Mouse (Mus musculus): ENCODE measurements around the gene 4930544D05Rik. TPM values are rescaled to one million over a fixed set of nuclear protein-coding genes. Genes with fewer than 3 reads are reported as not detected.

4930544D05Rik gene
- polyA plus RNA-seq, 1 experiment from 2014 or later: not detected

- no peak overlapping the region for H3K27ac ChIP-seq (ENCODE audit: low read depth, low read length)
- H3K4me2 ChIP-seq (ENCODE audit: low read depth, low read length, severe bottlenecking): no peak overlapping the region
- no peak overlapping the region for H3K9ac ChIP-seq (ENCODE audit: low read length)
- H3K4me1 ChIP-seq (replicated peaks; ENCODE audit: control insufficient read depth, insufficient read depth, low read length): peaks cover 17% of the 10 kb centered on the region
- no peak overlapping the region for H3K4me3 ChIP-seq (ENCODE audit: low read depth, low read length)
- H3K27me3 ChIP-seq (ENCODE audit: control insufficient read depth, insufficient read depth, low read length): no peaks in the 10 kb centered on the region
- DNase-seq (ENCODE audit: low spot score) (no peak), ATAC-seq (replicated peaks; ENCODE audit: low FRiP score) (no peak)
- H3K9me3 ChIP-seq (ENCODE audit: control insufficient read depth, low read length): no peaks in the 10 kb centered on the region
- 61% methylated on average over 9 of the region's 9 CpGs for WGBS
- peaks cover 3% of the 10 kb centered on the region; the same call in 1 of the 2 replicates for H3K36me3 ChIP-seq (ENCODE audit: control insufficient read depth, insufficient read depth, low read length)
These were observed 42.3 kb downstream of the 4930544D05Rik start for GRCm38 (mm10) chr11:70657991-70658390.

GRCm38 (mm10) chr11:70658521-70658920 is 42.9 kb downstream of the 4930544D05Rik start:
- Histone ChIP-seq H3K9ac (ENCODE audit: low read length) (no peak overlapping the region), H3K27ac (ENCODE audit: low read depth, low read length) (no peak overlapping the region)

GRCm38 (mm10) chr11:70658942-70659341 is 43.3 kb downstream of the 4930544D05Rik start:
- DNase-seq (ENCODE audit: low spot score) (no peak), ATAC-seq (replicated peaks; ENCODE audit: low FRiP score) (no peak)
- Histone ChIP-seq H3K4me1 (replicated peaks; ENCODE audit: control insufficient read depth, insufficient read depth, low read length) (peaks cover 16% of the 10 kb centered on the region), H3K4me2 (ENCODE audit: low read depth, low read length, severe bottlenecking) (no peak overlapping the region), H3K9me3 (ENCODE audit: control insufficient read depth, low read length) (no peaks in the 10 kb centered on the region), H3K27ac (ENCODE audit: low read depth, low read length) (no peak overlapping the region), H3K36me3 (ENCODE audit: control insufficient read depth, insufficient read depth, low read length) (peaks cover 6% of the 10 kb centered on the region; the same call in 1 of the 2 replicates), H3K9ac (ENCODE audit: low read length) (no peak overlapping the region), H3K27me3 (ENCODE audit: control insufficient read depth, insufficient read depth, low read length) (no peaks in the 10 kb centered on the region), H3K4me3 (ENCODE audit: low read depth, low read length) (no peak overlapping the region)
- WGBS: 78% methylated on average over 8 of the region's 8 CpGs

More at GRCm38 (mm10) chr11:70658521-70658920, 42.9 kb downstream of the 4930544D05Rik start:
- Histone ChIP-seq H3K4me1 (replicated peaks; ENCODE audit: control insufficient read depth, insufficient read depth, low read length) (peaks cover 16% of the 10 kb centered on the region), H3K27me3 (ENCODE audit: control insufficient read depth, insufficient read depth, low read length) (no peaks in the 10 kb centered on the region), H3K4me3 (ENCODE audit: low read depth, low read length) (no peak overlapping the region), H3K4me2 (ENCODE audit: low read depth, low read length, severe bottlenecking) (no peak overlapping the region), H3K36me3 (ENCODE audit: control insufficient read depth, insufficient read depth, low read length) (peaks cover 6% of the 10 kb centered on the region; the same call in 1 of the 2 replicates), H3K9me3 (ENCODE audit: control insufficient read depth, low read length) (no peaks in the 10 kb centered on the region)
- WGBS: 87% methylated on average over 5 of the region's 5 CpGs
- no peak for DNase-seq (ENCODE audit: low spot score)
- ATAC-seq (replicated peaks; ENCODE audit: low FRiP score): no peak

DNA sequence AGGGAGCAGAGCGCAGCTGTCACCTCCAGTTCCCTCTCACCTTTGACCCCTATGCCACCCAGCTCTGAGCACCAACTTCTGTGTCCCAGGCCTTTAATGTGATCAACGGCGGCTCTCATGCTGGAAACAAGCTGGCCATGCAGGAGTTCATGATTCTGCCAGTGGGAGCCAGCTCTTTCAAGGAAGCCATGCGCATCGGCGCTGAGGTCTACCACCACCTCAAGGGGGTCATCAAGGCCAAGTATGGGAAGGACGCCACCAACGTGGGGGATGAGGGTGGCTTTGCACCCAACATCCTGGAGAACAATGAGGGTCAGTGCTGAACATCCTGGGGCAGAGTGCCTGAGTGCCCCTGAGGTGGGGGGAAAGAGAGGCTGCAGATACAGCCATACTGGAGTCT is 44.9 kb downstream of the 4930544D05Rik start:
- 92% methylated on average over 8 of the region's 8 CpGs for WGBS
- peaks cover 16% of the 10 kb centered on the region for H3K4me1 ChIP-seq (replicated peaks; ENCODE audit: control insufficient read depth, insufficient read depth, low read length)
- H3K4me3 ChIP-seq (ENCODE audit: low read depth, low read length): no peak overlapping the region
- ATAC-seq (replicated peaks; ENCODE audit: low FRiP score) (no peak), DNase-seq (ENCODE audit: low spot score) (no peak)
- H3K36me3 ChIP-seq (ENCODE audit: control insufficient read depth, insufficient read depth, low read length): peaks cover 14% of the 10 kb centered on the region; the same call in 1 of the 2 replicates
- no peak overlapping the region for H3K9ac ChIP-seq (ENCODE audit: low read length)
- H3K9me3 ChIP-seq (ENCODE audit: control insufficient read depth, low read length): no peaks in the 10 kb centered on the region
- H3K27me3 ChIP-seq (ENCODE audit: control insufficient read depth, insufficient read depth, low read length): no peaks in the 10 kb centered on the region
- no peak overlapping the region for H3K4me2 ChIP-seq (ENCODE audit: low read depth, low read length, severe bottlenecking)
- H3K27ac ChIP-seq (ENCODE audit: low read depth, low read length): no peak overlapping the region

- Histone ChIP-seq H3K27ac (ENCODE audit: low read depth, low read length) (no peak overlapping the region), H3K27me3 (ENCODE audit: control insufficient read depth, insufficient read depth, low read length) (no peaks in the 10 kb centered on the region), H3K4me3 (ENCODE audit: low read depth, low read length) (no peak overlapping the region), H3K36me3 (ENCODE audit: control insufficient read depth, insufficient read depth, low read length) (peaks cover 14% of the 10 kb centered on the region; the same call in 1 of the 2 replicates), H3K4me2 (ENCODE audit: low read depth, low read length, severe bottlenecking) (no peak overlapping the region), H3K9me3 (ENCODE audit: control insufficient read depth, low read length) (no peaks in the 10 kb centered on the region), H3K9ac (ENCODE audit: low read length) (no peak overlapping the region), H3K4me1 (replicated peaks; ENCODE audit: control insufficient read depth, insufficient read depth, low read length) (no peaks in the 10 kb centered on the region)
- DNase-seq (ENCODE audit: low spot score) (no peak), ATAC-seq (replicated peaks; ENCODE audit: low FRiP score) (no peak)
- 87% methylated on average over 8 of the region's 8 CpGs for WGBS
These were observed 47.5 kb downstream of the 4930544D05Rik start for GRCm38 (mm10) chr11:70663101-70663500.

DNA sequence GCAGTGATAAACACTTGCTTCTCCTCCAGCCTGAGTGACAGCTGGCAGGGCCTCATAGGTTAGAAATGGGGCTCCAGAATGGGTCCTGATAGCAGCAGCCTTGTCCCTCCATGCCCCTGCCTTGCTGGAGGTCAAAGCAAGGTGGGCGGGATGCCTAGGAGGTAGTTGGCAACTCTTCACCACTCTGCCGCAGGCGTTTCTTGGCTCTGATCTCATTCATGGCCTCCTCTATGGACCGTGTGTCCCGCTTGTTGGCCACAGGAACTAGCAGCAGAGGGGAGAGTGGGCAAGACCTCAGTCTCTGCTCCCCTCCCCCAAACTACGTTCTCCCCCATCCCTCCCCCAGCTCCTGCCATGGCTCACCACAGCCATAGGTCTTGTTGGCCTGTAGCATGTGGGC is 48.3 kb downstream of the 4930544D05Rik start:
- WGBS: 91% methylated on average over 6 of the region's 6 CpGs
- H3K27ac ChIP-seq (ENCODE audit: low read depth, low read length): no peak overlapping the region
- no peak for DNase-seq (ENCODE audit: low spot score)
- H3K36me3 ChIP-seq (ENCODE audit: control insufficient read depth, insufficient read depth, low read length): peaks cover 14% of the 10 kb centered on the region; the same call in 1 of the 2 replicates
- H3K4me1 ChIP-seq (replicated peaks; ENCODE audit: control insufficient read depth, insufficient read depth, low read length): no peaks in the 10 kb centered on the region
- H3K9ac ChIP-seq (ENCODE audit: low read length): no peak overlapping the region
- H3K4me2 ChIP-seq (ENCODE audit: low read depth, low read length, severe bottlenecking): no peak overlapping the region
- no peak overlapping the region for H3K4me3 ChIP-seq (ENCODE audit: low read depth, low read length)
- ATAC-seq (replicated peaks; ENCODE audit: low FRiP score): no peak
- no peaks in the 10 kb centered on the region for H3K9me3 ChIP-seq (ENCODE audit: control insufficient read depth, low read length)
- no peaks in the 10 kb centered on the region for H3K27me3 ChIP-seq (ENCODE audit: control insufficient read depth, insufficient read depth, low read length)

- WGBS: 93% methylated on average over 9 of the region's 9 CpGs
- Histone ChIP-seq H3K4me1 (replicated peaks; ENCODE audit: control insufficient read depth, insufficient read depth, low read length) (no peaks in the 10 kb centered on the region), H3K27me3 (ENCODE audit: control insufficient read depth, insufficient read depth, low read length) (no peaks in the 10 kb centered on the region)
These were observed 49.1 kb downstream of the 4930544D05Rik start for GRCm38 (mm10) chr11:70664741-70665140.

More at GRCm38 (mm10) chr11:70664741-70665140, 49.1 kb downstream of the 4930544D05Rik start:
- Histone ChIP-seq H3K4me2 (ENCODE audit: low read depth, low read length, severe bottlenecking) (no peak overlapping the region), H3K9ac (ENCODE audit: low read length) (no peak overlapping the region), H3K9me3 (ENCODE audit: control insufficient read depth, low read length) (no peaks in the 10 kb centered on the region), H3K4me3 (ENCODE audit: low read depth, low read length) (no peak overlapping the region), H3K36me3 (ENCODE audit: control insufficient read depth, insufficient read depth, low read length) (peaks cover 14% of the 10 kb centered on the region; the same call in 1 of the 2 replicates), H3K27ac (ENCODE audit: low read depth, low read length) (no peak overlapping the region)
- ATAC-seq (replicated peaks; ENCODE audit: low FRiP score): no peak
- no peak for DNase-seq (ENCODE audit: low spot score)

Other genes starting within 250 kb of the 4930544D05Rik start
- 51.0 and 52.2 TPM in 2 replicates for gene Pelp1, start 205.8 kb upstream of the 4930544D05Rik start, polyA plus RNA-seq (2014; fragmentation: Nextera tagmentation; extraction: Ambion mirVana)
- gene Arrb2, start 183.2 kb upstream of the 4930544D05Rik start, polyA plus RNA-seq (2014; fragmentation: Nextera tagmentation; extraction: Ambion mirVana): 44.0 and 47.9 TPM in 2 replicates
- 40.9 and 46.0 TPM in 2 replicates for gene Med11, start 163.9 kb upstream of the 4930544D05Rik start, polyA plus RNA-seq (2014; fragmentation: Nextera tagmentation; extraction: Ambion mirVana)
- gene Zmynd15, start 156.4 kb upstream of the 4930544D05Rik start, polyA plus RNA-seq (2014; fragmentation: Nextera tagmentation; extraction: Ambion mirVana): 0.21 and 0.27 TPM in 2 replicates
- 0.81 and 1.1 TPM in 2 replicates for gene Cxcl16, start 155.9 kb upstream of the 4930544D05Rik start, polyA plus RNA-seq (2014; fragmentation: Nextera tagmentation; extraction: Ambion mirVana)
- gene Tm4sf5, start 110.6 kb upstream of the 4930544D05Rik start, polyA plus RNA-seq (2014; fragmentation: Nextera tagmentation; extraction: Ambion mirVana): 0.91 TPM in 1 of 2 replicates, not detected in the other
- gene Vmo1, start 101.2 kb upstream of the 4930544D05Rik start, polyA plus RNA-seq (2014; fragmentation: Nextera tagmentation; extraction: Ambion mirVana): not detected in 2 replicates
- gene Gltpd2, start 96.7 kb upstream of the 4930544D05Rik start, polyA plus RNA-seq (2014; fragmentation: Nextera tagmentation; extraction: Ambion mirVana): 0.35 and 0.56 TPM in 2 replicates
- 812 and 901 TPM in 2 replicates for gene Psmb6, start 90.5 kb upstream of the 4930544D05Rik start, polyA plus RNA-seq (2014; fragmentation: Nextera tagmentation; extraction: Ambion mirVana)
- gene Gm40193, start 82.9 kb upstream of the 4930544D05Rik start, polyA plus RNA-seq (2014; fragmentation: Nextera tagmentation; extraction: Ambion mirVana): not detected in 2 replicates
- gene Pld2, start 75.8 kb upstream of the 4930544D05Rik start, polyA plus RNA-seq (2014; fragmentation: Nextera tagmentation; extraction: Ambion mirVana): 3.2 and 3.8 TPM in 2 replicates
- gene Mink1, start 53.0 kb upstream of the 4930544D05Rik start, polyA plus RNA-seq (2014; fragmentation: Nextera tagmentation; extraction: Ambion mirVana): 17.7 and 21.1 TPM in 2 replicates
- gene Chrne, start 3.4 kb downstream of the 4930544D05Rik start, polyA plus RNA-seq (2014; fragmentation: Nextera tagmentation; extraction: Ambion mirVana): not detected in 2 replicates
- gene Gp1ba, start 23.3 kb downstream of the 4930544D05Rik start, polyA plus RNA-seq (2014; fragmentation: Nextera tagmentation; extraction: Ambion mirVana): 1.1 and 1.3 TPM in 2 replicates
- gene Rnf167, start 31.4 kb downstream of the 4930544D05Rik start, polyA plus RNA-seq (2014; fragmentation: Nextera tagmentation; extraction: Ambion mirVana): 88.0 and 90.0 TPM in 2 replicates
- 129 and 137 TPM in 2 replicates for gene Slc25a11, start 31.6 kb downstream of the 4930544D05Rik start, polyA plus RNA-seq (2014; fragmentation: Nextera tagmentation; extraction: Ambion mirVana)
- 1,387 and 1,399 TPM in 2 replicates for gene Pfn1, start 38.8 kb downstream of the 4930544D05Rik start, polyA plus RNA-seq (2014; fragmentation: Nextera tagmentation; extraction: Ambion mirVana)
- gene Eno3, start 41.4 kb downstream of the 4930544D05Rik start, polyA plus RNA-seq (2014; fragmentation: Nextera tagmentation; extraction: Ambion mirVana): 16.6 and 17.4 TPM in 2 replicates
- 160 and 167 TPM in 2 replicates for gene Spag7, start 53.6 kb downstream of the 4930544D05Rik start, polyA plus RNA-seq (2014; fragmentation: Nextera tagmentation; extraction: Ambion mirVana)
- 10.8 and 11.4 TPM in 2 replicates for gene Camta2, start 72.3 kb downstream of the 4930544D05Rik start, polyA plus RNA-seq (2014; fragmentation: Nextera tagmentation; extraction: Ambion mirVana)
- gene Inca1, start 84.3 kb downstream of the 4930544D05Rik start, polyA plus RNA-seq (2014; fragmentation: Nextera tagmentation; extraction: Ambion mirVana): 0.65 and 1.3 TPM in 2 replicates
- 6.4 and 6.9 TPM in 2 replicates for gene Kif1c, start 84.7 kb downstream of the 4930544D05Rik start, polyA plus RNA-seq (2014; fragmentation: Nextera tagmentation; extraction: Ambion mirVana)
- 9.2 and 10.4 TPM in 2 replicates for gene Zfp3, start 148.4 kb downstream of the 4930544D05Rik start, polyA plus RNA-seq (2014; fragmentation: Nextera tagmentation; extraction: Ambion mirVana)
- not detected in 2 replicates for gene Scimp, start 196.7 kb downstream of the 4930544D05Rik start, polyA plus RNA-seq (2014; fragmentation: Nextera tagmentation; extraction: Ambion mirVana)
- 41.2 and 42.7 TPM in 2 replicates for gene Rabep1, start 228.9 kb downstream of the 4930544D05Rik start, polyA plus RNA-seq (2014; fragmentation: Nextera tagmentation; extraction: Ambion mirVana)